Mouse (Mus musculus) bone marrow, adult 2 months (tissue): ENCODE data around the gene Micu1.

ENCODE experiments used
- CTCF ChIP-seq: fragments of 200-500 bp; IDR thresholded peaks from 2 replicates; pipeline ENCODE4 v1.5.1; 2011; ENCODE audit warnings: low read length, control low read depth; ENCODE audit not compliant: control insufficient read depth, insufficient read depth
- POLR2A ChIP-seq: fragments of 200-500 bp; IDR thresholded peaks from 2 replicates; pipeline ENCODE4 v1.6.1; 2011; ENCODE audit warnings: low read depth, mild to moderate bottlenecking, control low read depth, low read length, borderline replicate concordance; ENCODE audit not compliant: control insufficient read depth

GRCm38 (mm10) chr10:59816569-59816968 is 114.3 kb downstream of the Micu1 start:
- TF ChIP-seq CTCF (no peak), POLR2A (no peak)
